Mouse (Mus musculus) limb, embryonic 12.5 days (tissue): ENCODE data around the gene Nup98. TPM values are rescaled to one million over a fixed set of nuclear protein-coding genes. Genes with fewer than 3 reads are reported as not detected.

Experiments
- ATAC-seq: fragments of 200-750 bp; cut with Nextera tagmentation; 2 replicates; pipeline ENCODE4 v1.8.0; 2017; ENCODE audit warnings: low read depth, moderate TSS enrichment; ENCODE audit not compliant: insufficient number of reproducible peaks, insufficient read depth, low FRiP score, low TSS enrichment
- H3K27ac ChIP-seq: fragments of 300-500 bp; sonication (generic); 2 replicates; pipeline ENCODE4 v1.5.1; 2016; ENCODE audit warnings: mild to moderate bottlenecking, moderate library complexity
- H3K27me3 ChIP-seq: fragments of 300-500 bp; sonication (generic); 2 replicates; pipeline ENCODE4 v1.6.1; 2016; ENCODE audit warnings: mild to moderate bottlenecking, moderate library complexity
- H3K36me3 ChIP-seq: fragments of 300-500 bp; sonication (generic); 2 replicates; pipeline ENCODE4 v1.6.1; 2016; ENCODE audit warnings: mild to moderate bottlenecking, moderate library complexity
- H3K4me1 ChIP-seq: fragments of 300-500 bp; sonication (generic); replicated peaks from 2 replicates; pipeline ENCODE4 v1.6.1; 2016
- H3K4me2 ChIP-seq: fragments of 300-500 bp; sonication (generic); 2 replicates; pipeline ENCODE4 v1.6.1; 2016; ENCODE audit warnings: mild to moderate bottlenecking, moderate library complexity
- H3K4me3 ChIP-seq: fragments of 300-500 bp; sonication (generic); replicated peaks from 2 replicates; pipeline ENCODE4 v1.5.1; 2016; ENCODE audit warnings: mild to moderate bottlenecking
- H3K9ac ChIP-seq: fragments of 300-500 bp; sonication (generic); replicated peaks from 2 replicates; pipeline ENCODE4 v1.6.1; 2016; ENCODE audit warnings: mild to moderate bottlenecking, moderate library complexity
- H3K9me3 ChIP-seq: fragments of 300-500 bp; sonication (generic); 2 replicates; pipeline ENCODE4 v1.6.1; 2016; ENCODE audit warnings: mild to moderate bottlenecking, moderate library complexity
- WGBS: fragments of 180-500 bp; shearing (Covaris S2); methylation state at CpG from one replicate; pipeline ENCODE4 v1.1.7; 2016; 5-methylcytosine and 5-hydroxymethylcytosine counted together
- polyA plus RNA-seq: library from polyadenylated mRNA; unstranded; fragments of >200 nt; fragmentation: Nextera tagmentation; extraction: Ambion mirVana; gene quantifications from 2 replicates; pipeline ENCODE4 v1.2.1, GENCODE M21; 2016

The Nup98 gene
- polyA plus RNA-seq, 1 experiment from 2014 or later = 51.8 TPM

- H3K4me1 ChIP-seq = peaks cover 41% of the 10 kb centered on the region
- H3K4me2 ChIP-seq = peak overlapping the region; percentile 86
- no peak for ATAC-seq
- no peak overlapping the region for H3K27ac ChIP-seq
- H3K9ac ChIP-seq = no peak overlapping the region
- no peaks in the 10 kb centered on the region for H3K27me3 ChIP-seq
- H3K9me3 ChIP-seq = no peaks in the 10 kb centered on the region
- H3K4me3 ChIP-seq = 0 out of 2 replicates have a peak overlapping the region, but pooled peaks have one; percentile 15
- 47% methylated on average over 12 of the region's 12 CpGs for WGBS
- peaks cover 13% of the 10 kb centered on the region; the same call in 1 of the 2 replicates for H3K36me3 ChIP-seq
These were observed 37.2 kb upstream of the Nup98 start for GRCm38 (mm10) chr7:102246956-102247797.

GRCm38 (mm10) chr7:102246265-102246664 lies 36.3 kb upstream of the Nup98 start:
- WGBS = 51% methylated on average over 6 of the region's 6 CpGs
- ATAC-seq = no peak
- Histone ChIP-seq H3K9me3 (no peaks in the 10 kb centered on the region), H3K9ac (0 out of 2 replicates have a peak overlapping the region, but pooled peaks have one; percentile 28), H3K4me3 (no peak overlapping the region), H3K4me2 (no peak overlapping the region), H3K36me3 (peaks cover 22% of the 10 kb centered on the region), H3K27ac (0 out of 2 replicates have a peak overlapping the region, but pooled peaks have one; percentile 30), H3K27me3 (no peaks in the 10 kb centered on the region), H3K4me1 (peaks cover 41% of the 10 kb centered on the region)

- H3K4me3 ChIP-seq = no peak overlapping the region
- H3K27me3 ChIP-seq = no peaks in the 10 kb centered on the region
- peak overlapping the region; percentile 28; the same call in 1 of the 2 replicates for H3K9ac ChIP-seq
- ATAC-seq = no peak
- no peak overlapping the region; the same call in 1 of the 2 replicates for H3K4me2 ChIP-seq
- H3K27ac ChIP-seq = 0 out of 2 replicates have a peak overlapping the region, but pooled peaks have one; percentile 30
- H3K36me3 ChIP-seq = peaks cover 26% of the 10 kb centered on the region
- no peaks in the 10 kb centered on the region for H3K9me3 ChIP-seq
- peaks cover 41% of the 10 kb centered on the region for H3K4me1 ChIP-seq
- WGBS = 7% methylated on average over 1 of the region's 1 CpGs
These were observed 35.8 kb upstream of the Nup98 start for GRCm38 (mm10) chr7:102245775-102246174.

- Histone ChIP-seq H3K4me1 (peaks cover 41% of the 10 kb centered on the region), H3K27me3 (no peaks in the 10 kb centered on the region), H3K4me2 (no peak overlapping the region), H3K9me3 (no peaks in the 10 kb centered on the region), H3K36me3 (peaks cover 35% of the 10 kb centered on the region), H3K9ac (no peak overlapping the region), H3K4me3 (no peak overlapping the region), H3K27ac (0 out of 2 replicates have a peak overlapping the region, but pooled peaks have one; percentile 30)
- no peak for ATAC-seq
- WGBS = 92% methylated on average over 3 of the region's 3 CpGs
These were observed 35.0 kb upstream of the Nup98 start for GRCm38 (mm10) chr7:102244782-102245535.

- ATAC-seq = no peak
- H3K9me3 ChIP-seq = no peaks in the 10 kb centered on the region
- no peak overlapping the region for H3K4me2 ChIP-seq
- no peak overlapping the region for H3K9ac ChIP-seq
- H3K36me3 ChIP-seq = peaks cover 46% of the 10 kb centered on the region
- H3K27ac ChIP-seq = no peak overlapping the region
- WGBS = 81% methylated on average over 2 of the region's 2 CpGs
- no peaks in the 10 kb centered on the region for H3K27me3 ChIP-seq
- peaks cover 35% of the 10 kb centered on the region for H3K4me1 ChIP-seq
- no peak overlapping the region for H3K4me3 ChIP-seq
These were observed 33.9 kb upstream of the Nup98 start for GRCm38 (mm10) chr7:102243870-102244269.

- 84% methylated on average over 3 of the region's 3 CpGs for WGBS
- no peak overlapping the region for H3K4me3 ChIP-seq
- no peak for ATAC-seq
- no peak overlapping the region for H3K4me2 ChIP-seq
- H3K27me3 ChIP-seq = no peaks in the 10 kb centered on the region
- H3K9me3 ChIP-seq = no peaks in the 10 kb centered on the region
- no peak overlapping the region for H3K27ac ChIP-seq
- H3K4me1 ChIP-seq = peaks cover 25% of the 10 kb centered on the region
- H3K36me3 ChIP-seq = peaks cover 55% of the 10 kb centered on the region
- no peak overlapping the region for H3K9ac ChIP-seq
These were observed 32.9 kb upstream of the Nup98 start for GRCm38 (mm10) chr7:102242917-102243316.

- ATAC-seq = no peak
- Histone ChIP-seq H3K4me2 (no peak overlapping the region), H3K4me3 (no peak overlapping the region), H3K36me3 (peaks cover 60% of the 10 kb centered on the region), H3K9ac (no peak overlapping the region), H3K27me3 (no peaks in the 10 kb centered on the region), H3K4me1 (peaks cover 20% of the 10 kb centered on the region), H3K27ac (no peak overlapping the region), H3K9me3 (no peaks in the 10 kb centered on the region)
- 82% methylated on average over 5 of the region's 5 CpGs for WGBS
These were observed 32.4 kb upstream of the Nup98 start for GRCm38 (mm10) chr7:102242371-102242770.

- peaks cover 88% of the 10 kb centered on the region for H3K36me3 ChIP-seq
- no peaks in the 10 kb centered on the region for H3K9me3 ChIP-seq
- no peak overlapping the region for H3K4me3 ChIP-seq
- H3K27ac ChIP-seq = no peak overlapping the region
- H3K9ac ChIP-seq = no peak overlapping the region
- no peak overlapping the region for H3K4me2 ChIP-seq
- 90% methylated on average over 16 of the region's 16 CpGs for WGBS
- no peak for ATAC-seq
- H3K27me3 ChIP-seq = no peaks in the 10 kb centered on the region
- H3K4me1 ChIP-seq = no peaks in the 10 kb centered on the region
These were observed 29.6 kb upstream of the Nup98 start for GRCm38 (mm10) chr7:102239591-102239990.

GRCm38 (mm10) chr7:102238686-102239286 lies 28.8 kb upstream of the Nup98 start:
- Histone ChIP-seq H3K4me2 (no peak overlapping the region), H3K4me1 (no peaks in the 10 kb centered on the region), H3K9ac (no peak overlapping the region), H3K27me3 (no peaks in the 10 kb centered on the region), H3K4me3 (no peak overlapping the region), H3K27ac (no peak overlapping the region), H3K36me3 (peaks cover 90% of the 10 kb centered on the region), H3K9me3 (no peaks in the 10 kb centered on the region)
- no peak for ATAC-seq
- WGBS = 88% methylated on average over 8 of the region's 8 CpGs

GRCm38 (mm10) chr7:102233059-102233458 lies 23.1 kb upstream of the Nup98 start:
- Histone ChIP-seq H3K4me1 (no peaks in the 10 kb centered on the region), H3K27me3 (no peaks in the 10 kb centered on the region), H3K9me3 (0 out of 2 replicates have a peak, but pooled peaks cover 3% of the 10 kb centered on the region), H3K27ac (no peak overlapping the region), H3K4me2 (no peak overlapping the region), H3K4me3 (no peak overlapping the region), H3K9ac (no peak overlapping the region), H3K36me3 (peaks cover 81% of the 10 kb centered on the region)
- ATAC-seq = no peak
- WGBS = 83% methylated on average over 4 of the region's 4 CpGs

GRCm38 (mm10) chr7:102229814-102230213 lies 19.8 kb upstream of the Nup98 start:
- ATAC-seq = no peak
- H3K4me3 ChIP-seq = no peak overlapping the region
- 92% methylated on average over 6 of the region's 6 CpGs for WGBS
- no peaks in the 10 kb centered on the region for H3K4me1 ChIP-seq
- H3K27ac ChIP-seq = no peak overlapping the region
- H3K36me3 ChIP-seq = peaks cover 75% of the 10 kb centered on the region
- no peak overlapping the region for H3K9ac ChIP-seq
- H3K9me3 ChIP-seq = 0 out of 2 replicates have a peak, but pooled peaks cover 3% of the 10 kb centered on the region
- H3K27me3 ChIP-seq = no peaks in the 10 kb centered on the region
- H3K4me2 ChIP-seq = no peak overlapping the region
